Mouse (Mus musculus): ENCODE measurements around the gene Olfr827.
A peak's percentile ranks its signal among the peaks of the same experiment; 100 is the strongest.

Olfr827 gene

GRCm38 (mm10) chr10:130214303-130214702 is at the start of gene Olfr827:
TSS of gene Olfr827 (minus strand) at chr10:130214403.
- no peak for DNase-seq (ENCODE audit: low read depth)

DNA sequence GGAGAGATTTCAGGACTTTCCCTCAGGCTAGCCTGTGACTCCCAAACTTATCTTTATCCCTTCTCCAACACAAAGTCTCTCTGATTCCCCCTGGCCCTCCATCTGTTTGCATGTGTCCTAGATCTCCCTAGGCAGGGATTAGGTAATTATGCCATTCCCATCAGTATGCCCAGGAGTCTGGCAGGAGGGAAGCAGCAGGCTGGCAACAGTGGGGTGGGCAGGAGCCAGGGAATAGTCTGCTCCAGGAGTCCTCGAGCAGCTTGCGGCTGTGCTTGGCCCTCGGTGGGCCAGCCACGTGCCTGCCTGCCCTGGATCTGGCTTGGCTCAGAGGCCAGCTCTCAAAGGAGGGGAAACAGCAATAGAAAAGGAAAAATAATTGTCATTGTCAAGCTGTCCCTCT is 49.0 kb upstream of the Olfr827 start:
- no peak for DNase-seq (ENCODE audit: low read depth)

DNA sequence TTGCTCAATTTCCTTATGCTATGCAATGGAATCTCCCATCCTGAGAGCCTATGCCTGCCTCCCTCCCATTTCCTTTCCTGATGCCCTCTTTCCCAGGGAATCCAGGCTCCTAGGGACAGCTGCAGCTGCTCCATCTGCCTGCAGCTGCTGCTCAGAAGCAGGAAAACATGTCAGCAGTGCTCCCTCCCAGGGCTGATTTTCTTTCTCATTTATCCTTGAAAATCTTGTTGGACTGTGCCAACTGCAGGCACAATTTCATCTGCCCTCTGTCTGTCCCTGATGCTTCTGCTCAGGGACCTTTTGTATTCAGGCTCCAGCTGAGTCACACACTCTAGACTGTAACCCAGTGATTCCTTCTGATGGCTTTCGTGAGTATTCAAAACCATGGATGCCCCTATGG is 45.3 kb upstream of the Olfr827 start:
- DNase-seq (ENCODE audit: low read depth): no peak

DNA sequence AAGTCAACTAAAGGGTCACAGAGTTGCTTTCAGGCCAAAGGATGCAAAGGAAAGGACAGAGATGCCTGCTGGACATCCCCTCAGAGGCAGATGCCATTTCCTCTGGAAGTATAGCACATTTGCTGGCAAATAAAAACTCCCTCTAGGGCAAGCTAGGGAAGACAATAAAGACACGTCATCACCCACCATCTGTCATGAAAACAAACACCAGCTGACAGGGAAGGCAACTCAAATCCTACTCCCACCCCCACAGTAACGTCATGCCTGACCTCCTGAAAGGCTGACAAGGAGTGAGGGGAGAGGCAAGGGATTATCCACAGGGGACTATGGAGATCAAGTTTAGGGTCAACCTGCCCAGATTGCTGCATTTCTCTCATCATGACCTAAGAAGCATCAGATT is 30.1 kb upstream of the Olfr827 start:
- no peak for DNase-seq (ENCODE audit: low read depth)

- DNase-seq (ENCODE audit: low read depth): no peak
Observed at GRCm38 (mm10) chr10:130238318-130239209, 24.4 kb upstream of the Olfr827 start.

DNA sequence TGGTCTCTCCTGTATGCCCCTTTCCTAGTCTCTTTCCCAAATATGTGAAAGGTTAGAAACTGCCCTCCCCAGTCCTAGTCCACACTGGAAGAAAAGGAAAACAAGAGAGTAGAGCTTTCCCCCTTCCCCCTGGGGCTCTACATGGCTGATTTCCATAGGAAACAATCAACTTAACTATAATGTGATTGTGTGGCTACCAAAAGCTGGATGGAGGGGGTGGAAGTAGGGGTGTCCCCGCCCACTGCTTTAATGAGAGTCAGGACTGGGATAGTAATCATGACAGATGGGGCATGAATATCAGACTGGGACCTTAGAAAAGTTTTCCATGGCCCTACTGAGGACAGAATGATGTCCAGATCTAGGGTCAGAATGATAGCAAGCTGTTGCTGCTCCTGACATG is 20.4 kb upstream of the Olfr827 start:
- no peak for DNase-seq (ENCODE audit: low read depth)

DNA sequence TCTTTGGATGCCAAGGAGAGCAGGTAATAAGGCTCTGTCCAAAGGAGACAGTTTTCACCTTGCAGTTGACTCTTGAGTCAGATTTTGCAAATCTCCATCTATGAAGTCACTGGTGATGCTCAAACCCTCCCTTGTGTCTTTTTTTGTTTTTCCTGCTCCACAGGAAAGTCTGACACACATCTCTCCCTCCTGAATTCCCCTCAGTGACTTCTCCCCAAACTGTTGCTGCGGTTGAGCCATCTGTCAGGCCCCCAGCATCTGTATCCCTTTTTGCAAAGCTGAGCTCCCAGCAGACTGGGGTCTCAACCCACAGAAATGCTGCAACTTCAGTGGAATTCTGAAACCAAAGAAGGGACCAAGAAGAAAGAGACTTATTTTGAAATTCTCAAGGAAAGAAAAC is 17.9 kb upstream of the Olfr827 start:
- no peak for DNase-seq (ENCODE audit: low read depth)

- DNase-seq (ENCODE audit: low read depth): peak; percentile 7
Observed at GRCm38 (mm10) chr10:130229584-130229983, 15.4 kb upstream of the Olfr827 start.

DNA sequence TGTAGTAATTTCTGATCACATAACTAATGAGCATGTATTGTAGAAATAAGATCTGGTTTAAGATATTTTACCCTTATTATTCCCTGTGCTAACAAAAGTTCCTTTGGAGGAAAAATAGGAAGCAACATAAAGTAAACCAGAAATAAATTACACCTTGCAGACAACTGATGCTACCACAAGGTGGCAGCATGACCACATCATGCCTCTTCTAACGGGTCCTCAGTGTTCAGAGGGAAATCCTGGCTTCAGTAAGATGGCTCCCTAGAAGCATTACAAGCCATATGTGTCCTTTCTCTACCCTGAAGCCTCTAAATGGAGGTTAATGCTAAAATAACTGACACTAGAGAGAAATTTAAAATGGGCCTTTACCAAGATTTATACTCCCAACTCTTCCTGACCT is 14.0 kb upstream of the Olfr827 start:
- DNase-seq (ENCODE audit: low read depth): peak; percentile 82

DNA sequence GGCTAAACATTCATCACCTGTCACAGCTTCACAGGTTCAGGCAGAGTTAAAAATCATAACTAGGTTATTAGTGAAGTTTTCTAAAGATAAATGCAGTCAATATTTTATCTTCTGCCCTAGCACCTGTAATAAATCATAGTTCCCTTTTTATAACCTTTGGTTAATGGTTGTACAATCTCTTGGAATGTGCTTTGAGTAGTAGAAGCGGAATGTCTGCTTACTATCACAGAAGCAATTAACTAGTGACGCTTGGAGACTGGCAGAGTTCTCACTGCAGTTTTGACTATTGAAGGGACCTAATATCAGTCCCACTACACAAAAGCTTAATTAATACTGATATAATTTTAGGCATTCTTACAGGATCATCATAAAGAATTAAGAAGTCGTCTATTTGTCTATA is 10.8 kb upstream of the Olfr827 start:
- no peak for DNase-seq (ENCODE audit: low read depth)

DNA sequence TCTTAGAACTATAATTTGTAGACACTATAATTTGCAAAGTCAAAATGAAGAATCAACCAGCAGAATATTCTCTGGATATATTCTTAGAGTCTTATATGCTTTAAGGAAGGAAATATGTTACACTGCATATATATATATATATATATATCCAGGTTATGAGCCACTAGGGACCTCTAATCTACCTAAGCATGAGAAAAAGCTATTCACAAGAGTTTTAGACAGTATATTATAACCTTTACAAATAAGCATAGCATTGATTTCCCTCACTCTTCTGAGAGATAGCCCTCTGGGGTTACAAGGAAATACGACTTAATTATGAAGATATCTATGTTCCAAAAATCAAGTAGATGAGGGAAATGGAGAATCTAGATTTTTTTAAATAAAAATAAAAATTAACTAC is 30.1 kb downstream of the Olfr827 start, which contains the start of gene Olfr826:
TSS of gene Olfr826 (minus strand) at position 101 of the 400 bp plus-strand sequence.
- DNase-seq (ENCODE audit: low read depth): no peak

DNA sequence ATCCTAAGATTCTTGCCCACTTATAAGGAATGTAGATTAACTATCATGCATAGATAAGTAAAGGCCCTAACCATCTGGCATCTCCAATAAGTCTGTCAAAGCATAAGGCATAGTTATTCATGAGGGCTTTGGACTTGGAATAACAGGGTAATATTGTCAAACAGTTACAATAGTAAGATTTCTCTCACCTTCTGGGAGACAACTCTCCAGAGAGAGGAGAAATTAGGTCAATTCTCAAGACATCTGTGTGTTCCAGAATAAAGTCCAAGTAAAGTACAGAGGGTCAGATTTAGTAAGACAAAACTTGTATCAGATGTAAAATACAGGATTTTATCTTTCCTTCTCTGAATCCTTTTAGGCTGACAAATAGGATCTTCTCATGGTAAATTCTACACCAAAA is 47.5 kb downstream of the Olfr827 start, which contains the start of gene Olfr825:
TSS of gene Olfr825 (minus strand) at position 101 of the 400 bp plus-strand sequence.
- DNase-seq (ENCODE audit: low read depth): no peak

GRCm38 (mm10) chr10:130165196-130165595 is 49.0 kb downstream of the Olfr827 start:
- DNase-seq (ENCODE audit: low read depth): no peak
